Mouse (Mus musculus) cerebellum, postnatal 10 days (tissue): ENCODE results near the gene Sgms1.

Experiments
- DNase-seq, 2 experiments: peaks; one replicate each; pipeline ENCODE4 v3.0.0; 2021; ENCODE audit warnings: mixed read lengths in 2 of 2

Gene Sgms1

DNA sequence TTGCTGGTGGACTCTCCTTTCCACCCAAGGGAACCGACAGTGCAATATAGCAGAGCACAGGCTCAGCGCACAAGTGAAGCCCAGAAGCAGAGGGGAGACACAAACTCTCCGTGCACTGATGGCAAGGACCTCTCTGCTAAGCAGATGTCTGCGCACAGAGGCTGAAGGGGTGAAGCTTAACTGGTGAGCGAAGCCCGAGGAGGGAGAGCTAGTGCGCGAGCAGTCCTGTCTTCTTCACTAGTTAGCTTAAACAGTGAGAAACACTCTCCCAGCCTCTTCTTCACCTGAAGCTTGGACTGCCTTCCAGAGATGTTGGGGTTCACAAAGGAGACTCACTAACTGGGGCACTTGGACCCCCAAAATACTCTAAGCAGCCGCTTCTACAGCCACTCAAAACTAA is 36.1 kb downstream of the Sgms1 start:
- no peak for DNase-seq

DNA sequence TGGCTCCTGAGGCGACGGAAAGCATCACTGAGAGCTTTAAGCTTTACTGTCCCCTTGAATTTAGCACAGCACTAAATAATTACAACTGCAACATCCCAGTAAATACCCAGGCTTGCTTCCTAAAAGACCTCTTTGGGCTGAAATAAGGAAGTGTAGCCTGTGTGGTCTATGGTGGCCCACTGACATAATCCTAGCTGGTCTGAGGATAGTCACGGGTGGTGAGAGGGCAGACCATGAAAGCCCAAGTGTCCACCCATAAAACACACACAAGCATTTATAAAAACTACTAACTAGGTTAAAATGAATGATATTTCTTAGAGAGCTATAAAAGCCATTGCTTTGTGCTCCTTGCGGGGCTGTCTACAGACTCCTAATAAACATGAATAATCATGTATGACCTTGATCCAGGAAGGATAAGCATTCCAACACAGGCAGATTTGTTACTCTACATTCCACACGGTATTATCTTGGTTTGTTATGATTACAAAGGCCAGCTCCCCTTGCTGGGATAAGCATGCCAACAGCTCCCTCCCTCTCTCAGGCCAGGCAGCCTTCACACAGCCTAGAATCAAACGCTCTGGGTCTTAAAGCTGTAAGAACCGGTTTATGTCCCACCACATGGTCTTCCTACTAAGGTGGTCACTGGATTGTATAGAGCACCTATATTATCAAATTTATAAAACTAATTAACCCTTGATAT is 40.4 kb downstream of the Sgms1 start:
- DNase-seq: no peak

GRCm38 (mm10) chr19:32347491-32347890 is 42.0 kb downstream of the Sgms1 start:
- no peak for DNase-seq

- no peak for DNase-seq
These were observed 42.7 kb downstream of the Sgms1 start for GRCm38 (mm10) chr19:32346624-32347341.

- no peak for DNase-seq
These were observed 43.3 kb downstream of the Sgms1 start for GRCm38 (mm10) chr19:32346176-32346575.

DNA sequence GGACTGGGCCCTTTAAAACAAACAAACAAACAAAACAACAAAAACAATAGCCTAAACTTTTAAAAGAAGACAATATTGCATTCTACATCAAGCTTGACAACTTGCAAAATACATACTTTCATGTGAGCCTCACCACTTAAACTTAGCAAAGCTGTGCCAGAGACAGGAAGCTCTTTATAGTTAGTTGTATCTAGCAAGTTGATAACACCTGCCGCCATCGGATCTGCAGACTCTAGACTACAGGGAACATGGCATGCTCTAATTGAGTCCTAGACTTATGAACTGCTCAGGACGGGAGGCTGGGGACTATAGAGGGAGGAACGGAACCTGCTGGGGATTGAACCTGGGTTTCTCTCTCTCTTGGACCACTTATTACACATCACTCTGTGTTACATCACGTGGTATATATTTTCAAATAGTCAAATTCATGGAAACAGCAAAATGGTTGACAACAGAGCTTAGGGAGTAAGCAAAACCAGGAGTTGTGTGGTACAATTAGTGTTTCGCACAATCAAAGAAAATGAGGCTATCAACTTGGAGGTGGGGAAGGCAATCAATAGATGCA is 44.3 kb downstream of the Sgms1 start:
- DNase-seq: no peak

DNA sequence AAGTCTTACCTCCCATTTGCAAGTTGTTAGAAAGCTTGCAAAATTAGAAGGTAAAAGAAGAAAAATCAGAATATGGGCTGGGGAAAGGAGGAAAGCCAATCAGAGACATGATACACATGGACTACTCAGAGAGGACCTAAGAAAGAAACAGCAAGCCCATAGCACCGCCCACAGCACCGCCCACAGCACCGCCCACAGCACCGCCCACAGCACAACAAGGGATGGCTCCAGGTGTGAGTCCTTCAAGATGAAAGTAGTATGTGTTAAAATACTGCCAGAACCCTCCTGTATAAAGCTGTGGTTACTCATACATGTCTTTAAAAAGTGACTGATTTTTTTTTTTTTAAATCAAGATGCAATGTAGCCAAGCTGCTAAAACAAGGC is 44.8 kb downstream of the Sgms1 start:
- peak; percentile 40 to 50 for DNase-seq

DNA sequence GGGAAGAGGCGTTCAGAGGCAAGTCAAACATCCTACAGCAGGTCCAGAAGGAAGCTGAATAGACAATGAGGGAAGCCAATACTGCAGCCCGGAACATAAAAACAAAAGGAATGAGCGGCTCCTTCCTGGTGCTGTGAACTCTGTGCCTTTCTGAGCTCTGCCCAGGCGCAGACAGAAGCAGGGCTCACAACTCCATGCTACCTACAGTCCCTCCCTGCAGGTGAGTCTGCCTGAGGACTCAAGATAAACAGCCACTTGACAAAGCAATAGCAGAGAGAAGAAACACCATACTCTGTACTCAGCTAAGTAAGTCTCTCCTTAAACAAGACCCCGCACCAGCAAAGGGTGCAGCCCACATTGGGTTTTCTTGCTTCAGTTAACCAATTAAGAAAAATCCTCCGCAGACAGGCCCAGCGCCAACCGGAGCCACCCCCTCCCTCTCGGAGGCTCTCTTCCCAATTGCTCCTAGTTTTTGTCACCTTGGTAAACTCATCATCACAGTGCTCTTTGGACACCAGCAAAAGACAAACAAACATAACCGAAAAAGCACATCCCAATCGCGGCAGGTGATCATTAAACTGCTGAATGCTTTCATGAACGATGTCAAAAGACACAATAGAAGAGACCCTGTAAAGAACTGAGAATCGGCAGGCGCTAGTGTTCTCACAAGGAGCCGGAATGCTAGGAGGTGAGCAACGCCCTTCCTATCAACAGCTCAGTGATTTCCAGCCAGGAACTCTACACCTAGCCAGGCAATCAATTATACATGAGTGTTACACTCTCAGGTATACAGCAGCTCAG is 45.4 kb downstream of the Sgms1 start:
- peak; percentile 68 to 72 for DNase-seq

- no peak for DNase-seq
These were observed 47.1 kb downstream of the Sgms1 start for GRCm38 (mm10) chr19:32342436-32342835.

DNA sequence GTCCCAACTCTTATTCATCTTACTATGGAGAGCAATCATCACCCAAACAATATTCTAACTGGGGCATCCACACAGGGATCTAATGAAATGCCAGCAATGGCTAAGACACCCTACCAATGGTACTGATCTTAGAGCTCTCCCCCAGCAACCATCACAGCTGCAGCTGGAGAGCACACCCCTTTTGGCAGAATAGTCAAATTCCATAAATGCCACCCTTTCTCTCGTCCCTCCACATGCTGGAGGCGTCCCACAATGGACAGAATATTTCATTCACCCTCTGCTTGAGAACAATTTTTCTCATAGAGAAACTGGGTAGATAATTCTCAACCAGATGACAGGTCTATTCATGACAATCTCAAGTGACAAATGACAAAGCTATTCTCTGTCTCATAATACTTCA is 48.4 kb downstream of the Sgms1 start:
- DNase-seq: no peak

DNA sequence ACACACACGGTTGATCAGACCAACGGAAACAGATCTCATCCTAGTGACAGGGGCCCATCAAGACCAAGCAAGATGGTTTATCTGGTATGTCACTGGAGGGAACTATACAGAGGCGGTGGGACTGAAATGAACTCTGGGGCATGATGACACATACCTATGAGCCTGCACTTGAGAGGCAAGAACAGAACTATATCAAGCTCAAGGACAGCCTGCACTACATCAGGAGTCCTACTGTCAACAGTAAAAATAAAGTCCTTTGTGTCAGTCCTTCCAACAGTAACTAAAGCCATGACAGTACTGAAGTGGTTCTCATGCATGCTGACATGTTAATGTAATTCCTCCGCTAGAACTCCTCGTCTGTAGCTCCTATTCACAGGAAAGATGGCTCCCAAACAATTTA is 49.3 kb downstream of the Sgms1 start:
- no peak for DNase-seq

DNA sequence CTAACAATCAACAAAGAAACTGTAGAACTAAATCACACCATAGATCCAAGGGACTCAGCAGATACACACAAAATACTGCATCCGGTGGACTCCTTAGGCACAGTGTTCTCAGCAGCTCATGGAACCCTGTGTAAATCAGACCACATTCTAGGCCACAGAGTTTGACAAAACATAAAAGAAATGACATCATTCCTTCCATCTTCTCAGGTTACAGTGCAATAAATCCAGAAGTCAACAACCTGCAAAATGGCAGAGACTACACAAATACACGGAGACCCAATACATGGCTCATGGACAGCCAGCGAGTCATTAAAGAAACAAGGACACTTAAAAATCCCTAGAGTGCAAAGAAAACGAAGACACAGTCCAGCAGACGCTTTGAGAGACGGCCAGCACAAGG is 51.8 kb downstream of the Sgms1 start:
- DNase-seq: no peak

- no peak for DNase-seq
These were observed 54.8 kb downstream of the Sgms1 start for GRCm38 (mm10) chr19:32334751-32335150.

GRCm38 (mm10) chr19:32333544-32333943 is 56.0 kb downstream of the Sgms1 start:
- peak; percentile 34 to 37 for DNase-seq

GRCm38 (mm10) chr19:32332779-32333460 is 56.6 kb downstream of the Sgms1 start:
- DNase-seq: peak; percentile 78 to 80

DNA sequence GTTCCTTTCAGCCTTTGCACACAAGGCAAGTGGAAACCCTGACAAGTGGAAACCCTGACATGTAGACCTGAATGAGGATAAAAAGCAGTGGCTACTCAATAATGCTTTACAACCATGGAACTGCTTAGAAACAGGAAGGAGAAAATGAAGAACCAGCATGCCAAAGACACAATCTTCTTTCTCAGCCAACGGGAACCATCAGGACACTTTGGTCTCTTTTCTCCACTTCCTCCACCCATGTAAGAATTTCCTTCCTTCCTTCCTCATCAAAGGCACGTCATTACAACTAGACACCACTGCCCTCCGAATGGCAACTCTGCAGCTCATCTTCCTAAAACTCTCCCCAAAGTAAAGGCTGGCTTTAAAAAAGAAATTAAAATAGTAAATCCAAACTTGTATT is 59.3 kb downstream of the Sgms1 start:
- no peak for DNase-seq

DNA sequence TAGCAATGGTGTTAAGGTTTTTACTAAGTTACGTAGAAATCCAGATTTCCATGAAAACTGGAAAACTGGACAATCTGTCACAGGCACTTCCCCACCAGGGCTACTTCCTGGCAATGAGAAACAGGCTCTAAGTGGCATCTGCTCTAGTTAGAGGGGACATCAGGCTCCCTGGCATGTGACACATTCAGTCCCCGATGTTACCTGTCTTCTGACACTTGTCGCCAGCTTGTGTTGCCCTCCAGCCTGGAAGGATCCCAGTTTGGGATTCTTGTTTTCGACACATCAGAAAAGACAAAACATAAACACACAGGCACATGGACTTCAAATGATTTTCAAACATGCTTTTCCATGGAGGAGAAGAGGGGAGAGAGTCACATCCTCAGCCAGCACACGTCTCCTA is 60.0 kb downstream of the Sgms1 start:
- peak; percentile 48 to 63 for DNase-seq

- no peak for DNase-seq
These were observed 61.3 kb downstream of the Sgms1 start for GRCm38 (mm10) chr19:32328089-32328828.

DNA sequence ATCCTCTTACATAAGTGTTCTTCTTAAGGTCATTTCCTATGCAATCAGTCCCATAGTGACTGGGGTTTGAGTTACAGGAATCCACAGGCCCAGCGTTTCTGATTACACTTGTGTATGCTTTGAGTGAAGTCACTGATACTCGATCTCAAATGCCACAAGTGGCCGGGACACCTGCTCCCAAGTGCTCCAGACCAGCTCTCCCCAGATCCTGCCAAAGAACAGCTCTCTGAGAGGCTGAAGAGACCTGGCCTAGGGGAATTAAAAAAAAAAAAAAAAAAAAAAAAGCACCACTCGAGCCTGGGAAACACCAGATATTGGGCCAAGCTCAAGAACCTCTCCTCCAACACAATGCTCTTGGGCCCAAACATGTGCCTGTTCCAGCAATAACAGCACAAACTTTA is 62.9 kb downstream of the Sgms1 start:
- peak in 1 of 2 experiments; percentile 12 for DNase-seq

GRCm38 (mm10) chr19:32326156-32326555 is 63.4 kb downstream of the Sgms1 start:
- no peak for DNase-seq

- DNase-seq: no peak
These were observed 64.3 kb downstream of the Sgms1 start for GRCm38 (mm10) chr19:32325100-32325768.
